16 mouse cellular contexts compared by ENCODE assay signal in the genomic region with DNA sequence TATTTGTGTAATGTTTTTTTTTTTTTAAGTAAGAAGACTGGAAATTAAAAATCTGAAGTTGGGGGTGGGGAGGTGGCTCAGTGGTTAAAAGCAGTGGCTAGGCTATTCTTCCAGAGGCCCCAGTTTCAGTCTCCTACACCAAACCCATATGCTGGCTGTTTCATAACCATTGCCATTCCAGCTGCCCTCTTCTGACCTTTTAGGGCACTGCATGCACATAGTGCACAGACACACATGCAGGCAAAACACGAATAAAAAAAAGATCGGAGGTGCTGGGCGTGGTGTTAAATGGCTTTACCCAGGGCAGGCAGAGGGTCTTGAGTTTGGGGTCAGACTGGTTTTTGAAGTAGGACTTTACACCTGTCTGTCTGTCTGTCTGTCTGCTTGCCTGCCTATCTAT. TPM values are rescaled to one million over a fixed set of nuclear protein-coding genes. Genes with fewer than 3 reads are reported as not detected.
A peak's percentile ranks its signal among the peaks of the same experiment; 100 is the strongest.
DNase-seq lines count a peak whose midpoint lies in the region; ATAC-seq and TF ChIP-seq lines count a peak whose summit lies in the region.
"Had no signal": no experiment of that assay in that cellular context is flagged by ENCODE, and none has a peak within 500 bp of the region (broad histone marks: within the 10 kb centered on the region; RNA-seq: fewer than 3 reads in every experiment).

No protein-coding gene starts in this region.

- no peak for ATAC-seq in cerebellum, adult (ENCODE audit: insufficient number of reproducible peaks, low FRiP score, low TSS enrichment)
- ATAC-seq in megakaryocyte-erythroid progenitor cell, adult 5-6 weeks (replicated peaks; ENCODE audit: low FRiP score, low TSS enrichment, poor library complexity, severe bottlenecking) = peak; percentile 57; the same call in 1 of the 2 replicates
- no peak for ATAC-seq in neural tube, embryonic 15.5 days (ENCODE audit: low FRiP score)
- ATAC-seq: hindbrain, embryonic 16.5 days; midbrain, embryonic 15.5 days had no signal

- no peak overlapping the region for H3K4me2 ChIP-seq in neural tube, embryonic 15.5 days
- H3K4me2 ChIP-seq: heart, embryonic 13.5 days; limb, embryonic 13.5 days; midbrain, embryonic 15.5 days had no signal

- WGBS in cerebellum, adult 2 months = 87% methylated on average over 3 of the region's 3 CpGs
- WGBS in neural tube, embryonic 15.5 days = 89% methylated on average over 3 of the region's 3 CpGs

- no peak for DNase-seq in cerebellum, adult 2 months
- DNase-seq in layer of hippocampus, adult 2 months (ENCODE audit: low spot score in 2 of 2) = no peak
- no peak for DNase-seq in layer of hippocampus, adult 9-10 months (ENCODE audit: low spot score)
- peak; percentile 14 for DNase-seq in CD4-positive helper T cell, adult 2 months (ENCODE audit: low read depth, low spot score)
- no peak for DNase-seq in testis, postnatal 10 days (ENCODE audit: low spot score)
- DNase-seq: kidney, postnatal 14 days; layer of hippocampus, postnatal 36 days had no signal

- H3K4me1 ChIP-seq in cerebellum, adult 2 months (ENCODE audit: control insufficient read depth, insufficient read depth, low read length) = no peaks in the 10 kb centered on the region
- H3K4me1 ChIP-seq in neural tube, embryonic 15.5 days = no peaks in the 10 kb centered on the region
- H3K4me1 ChIP-seq: heart, embryonic 13.5 days; limb, embryonic 13.5 days; midbrain, embryonic 15.5 days had no signal

- no peaks in the 10 kb centered on the region for H3K9me3 ChIP-seq in neural tube, embryonic 15.5 days (replicated peaks)
- H3K9me3 ChIP-seq: heart, embryonic 13.5 days; limb, embryonic 13.5 days; midbrain, embryonic 15.5 days had no signal

- H3K9ac ChIP-seq in neural tube, embryonic 15.5 days (replicated peaks) = no peak overlapping the region
- H3K9ac ChIP-seq: heart, embryonic 13.5 days; limb, embryonic 13.5 days; midbrain, embryonic 15.5 days had no signal

- no peaks in the 10 kb centered on the region for H3K27me3 ChIP-seq in cerebellum, adult 2 months (ENCODE audit: control insufficient read depth, insufficient read depth, low read length)
- no peaks in the 10 kb centered on the region for H3K27me3 ChIP-seq in neural tube, embryonic 15.5 days (replicated peaks)
- H3K27me3 ChIP-seq: heart, embryonic 13.5 days; limb, embryonic 13.5 days; midbrain, embryonic 15.5 days had no signal

- peaks cover 71% of the 10 kb centered on the region for H3K36me3 ChIP-seq in neural tube, embryonic 15.5 days

- no peak overlapping the region for H3K4me3 ChIP-seq in cerebellum, adult 2 months (replicated peaks; ENCODE audit: insufficient read depth, low read depth, low read length)
- H3K4me3 ChIP-seq in layer of hippocampus, adult 2 months = no peak overlapping the region
- H3K4me3 ChIP-seq in neural tube, embryonic 15.5 days (replicated peaks) = no peak overlapping the region
- H3K4me3 ChIP-seq: heart, embryonic 13.5 days; limb, embryonic 13.5 days; midbrain, embryonic 15.5 days had no signal

- 0 out of 2 replicates have a peak, but pooled peaks have one; percentile 2 for TF ChIP-seq CTCF in cerebellum, adult 2 months (IDR thresholded peaks at IDR 0.05; ENCODE audit: borderline replicate concordance, insufficient read depth, low read depth, low read length)
- TF ChIP-seq CTCF in layer of hippocampus, adult 2 months (conservative IDR thresholded peaks at IDR 0.05) = peak; percentile 39

- H3K27ac ChIP-seq in cerebellum, adult 2 months (ENCODE audit: insufficient read depth, low read length) = no peak overlapping the region
- H3K27ac ChIP-seq in layer of hippocampus, adult 2 months = no peak overlapping the region
- no peak overlapping the region for H3K27ac ChIP-seq in neural tube, embryonic 15.5 days (replicated peaks)
- H3K27ac ChIP-seq: heart, embryonic 13.5 days; limb, embryonic 13.5 days; midbrain, embryonic 15.5 days had no signal

- TF ChIP-seq POLR2A in cerebellum, adult 2 months (IDR thresholded peaks at IDR 0.05; ENCODE audit: borderline replicate concordance, insufficient read depth, low read length) = no peak

RNA-seq across cellular contexts. Expression of a gene that starts 20.9 kb away (rescaled TPM):
- polyA plus RNA-seq in cerebellum, adult 2 months (2012; rRNA removed) = 76.8 and 77.2 TPM in 2 replicates
- 100 to 1,000 TPM; 149 to 152 TPM for total RNA-seq in layer of hippocampus, adult 2 months (2021)
- 5.6 and 6.8 TPM in 2 replicates for total RNA-seq in megakaryocyte-erythroid progenitor cell, adult 5-6 weeks (2014; fragmentation: Nextera tagmentation)
- total RNA-seq in megakaryocyte-erythroid progenitor cell, adult 5-6 weeks (2017) = 19.4 and 28.5 TPM in 2 replicates
- 43.2 and 45.9 TPM in 2 replicates for polyA plus RNA-seq in neural tube, embryonic 15.5 days (2015; fragmentation: Nextera tagmentation; extraction: Ambion mirVana)

RNA-seq across cellular contexts. Expression of a gene that starts 21.0 kb away (rescaled TPM):
- polyA plus RNA-seq in cerebellum, adult 2 months (2012; rRNA removed) = 14.6 and 19.0 TPM in 2 replicates
- total RNA-seq in layer of hippocampus, adult 2 months (2021) = 10 to 100 TPM in 1 of 2 experiments, 1 to 10 TPM in 1; 9.3 to 11.0 TPM
- total RNA-seq in megakaryocyte-erythroid progenitor cell, adult 5-6 weeks (2014; fragmentation: Nextera tagmentation) = 9.5 and 9.9 TPM in 2 replicates
- total RNA-seq in megakaryocyte-erythroid progenitor cell, adult 5-6 weeks (2017) = 7.6 and 8.1 TPM in 2 replicates
- 22.2 TPM in 2 replicates for polyA plus RNA-seq in neural tube, embryonic 15.5 days (2015; fragmentation: Nextera tagmentation; extraction: Ambion mirVana)

RNA-seq across cellular contexts. Expression of a gene that starts 34.0 kb away (rescaled TPM):
- 23.9 and 26.0 TPM in 2 replicates for polyA plus RNA-seq in cerebellum, adult 2 months (2012; rRNA removed)
- 10 to 100 TPM; 16.8 to 17.7 TPM for total RNA-seq in layer of hippocampus, adult 2 months (2021)
- 22.7 and 28.2 TPM in 2 replicates for total RNA-seq in megakaryocyte-erythroid progenitor cell, adult 5-6 weeks (2014; fragmentation: Nextera tagmentation)
- total RNA-seq in megakaryocyte-erythroid progenitor cell, adult 5-6 weeks (2017) = 5.2 and 8.2 TPM in 2 replicates
- 12.7 and 14.7 TPM in 2 replicates for polyA plus RNA-seq in neural tube, embryonic 15.5 days (2015; fragmentation: Nextera tagmentation; extraction: Ambion mirVana)

RNA-seq across cellular contexts. Expression of a gene that starts 38.5 kb away (rescaled TPM):
- 12.7 and 13.5 TPM in 2 replicates for polyA plus RNA-seq in cerebellum, adult 2 months (2012; rRNA removed)
- total RNA-seq in layer of hippocampus, adult 2 months (2021) = 10 to 100 TPM; 14.5 to 17.3 TPM
- 7.6 and 11.3 TPM in 2 replicates for total RNA-seq in megakaryocyte-erythroid progenitor cell, adult 5-6 weeks (2014; fragmentation: Nextera tagmentation)
- total RNA-seq in megakaryocyte-erythroid progenitor cell, adult 5-6 weeks (2017) = 9.8 and 17.4 TPM in 2 replicates
- polyA plus RNA-seq in neural tube, embryonic 15.5 days (2015; fragmentation: Nextera tagmentation; extraction: Ambion mirVana) = 3.3 and 11.8 TPM in 2 replicates

RNA-seq across cellular contexts. Expression of a gene that starts 47.5 kb away (rescaled TPM):
- 0.07 TPM in 1 of 2 replicates, not detected in the other for polyA plus RNA-seq in cerebellum, adult 2 months (2012; rRNA removed)
- not detected for total RNA-seq in layer of hippocampus, adult 2 months (2021)
- 2.7 TPM in 1 of 2 replicates, not detected in the other for total RNA-seq in megakaryocyte-erythroid progenitor cell, adult 5-6 weeks (2014; fragmentation: Nextera tagmentation)
- total RNA-seq in megakaryocyte-erythroid progenitor cell, adult 5-6 weeks (2017) = 1.8 TPM in 1 of 2 replicates, not detected in the other
- not detected in 2 replicates for polyA plus RNA-seq in neural tube, embryonic 15.5 days (2015; fragmentation: Nextera tagmentation; extraction: Ambion mirVana)
- polyA plus RNA-seq: heart, embryonic 13.5 days; hindbrain, embryonic 16.5 days; limb, embryonic 13.5 days; lung, embryonic 16.5 days; midbrain, embryonic 15.5 days; neural tube, embryonic 14.5 days had no signal

Comparison
In these comparisons a context has a peak if more than half of its experiments do, and no peak if none do; other contexts are left out.
1. RNA of a gene that starts 20.9 kb away (total RNA-seq): 149 to 152 TPM in layer of hippocampus, adult 2 months; 5.6 to 28.5 TPM in megakaryocyte-erythroid progenitor cell, adult 5-6 weeks; every median in the first group is over 4 times any median in the second.